Mouse (Mus musculus) cortical plate, adult 2 months (tissue): Measurements from ENCODE around the gene Rplp2.

Experiments used
- CTCF ChIP-seq: fragments of 200-500 bp; IDR thresholded peaks from 2 replicates; pipeline ENCODE4 v1.5.1; 2011; ENCODE audit warnings: mild to moderate bottlenecking, control low read depth, low read length; ENCODE audit not compliant: insufficient read depth; ENCODE audit errors: extremely low read depth
- POLR2A ChIP-seq: fragments of 200-500 bp; IDR thresholded peaks from 2 replicates; pipeline ENCODE4 v1.6.1; 2011; ENCODE audit warnings: mild to moderate bottlenecking, low read length, control low read depth; ENCODE audit not compliant: insufficient read depth; ENCODE audit errors: extremely low read depth

- no peak for TF ChIP-seq POLR2A
- no peak for TF ChIP-seq CTCF
Observed at GRCm38 (mm10) chr7:141433517-141434400, 13.4 kb upstream of the Rplp2 start.
